Mouse (Mus musculus): ENCODE data around the gene Klhl20.

- no peak for TF ChIP-seq CTCF (IDR thresholded peaks at IDR 0.05; ENCODE audit: borderline replicate concordance, control insufficient read depth, extremely low read depth, insufficient read depth, low read length, poor library complexity)
- no peak for TF ChIP-seq POLR2A (IDR thresholded peaks at IDR 0.05; ENCODE audit: control insufficient read depth, extremely low read depth, insufficient read depth, low read length, poor library complexity)
These were observed 84.3 kb downstream of the Klhl20 start for GRCm38 (mm10) chr1:161046972-161047371.

All from thymus, adult 2 months (tissue).